8 mouse cellular contexts compared by ENCODE assay signal in genomic region chr7:128474322-128474721, GRCm38 (mm10). TPM values are rescaled to one million over a fixed set of nuclear protein-coding genes. Genes with fewer than 3 reads are reported as not detected.
DNase-seq lines count a peak whose midpoint lies in the region; ATAC-seq and TF ChIP-seq lines count a peak whose summit lies in the region.

No protein-coding gene starts in this region.

- H3K27me3 ChIP-seq in embryonic facial prominence, embryonic 12.5 days, result no peaks in the 10 kb centered on the region
- no peaks in the 10 kb centered on the region for H3K27me3 ChIP-seq in heart, adult 2 months (ENCODE audit: control insufficient read depth, insufficient read depth, low read length)
- H3K27me3 ChIP-seq in kidney, embryonic 14.5 days (ENCODE audit: control insufficient read depth, insufficient read depth, low read length), result no peaks in the 10 kb centered on the region
- no peaks in the 10 kb centered on the region for H3K27me3 ChIP-seq in limb, embryonic 14.5 days (ENCODE audit: control insufficient read depth, insufficient read depth, low read length)

- TF ChIP-seq CTCF in heart, adult 2 months (IDR thresholded peaks at IDR 0.05), result peak; percentile 84

- peak; percentile 30 for DNase-seq in 3T3-L1 (ENCODE audit: low read depth, low spot score)
- peak; percentile 83 for DNase-seq in adrenal gland, postnatal 25 days
- DNase-seq in heart, adult 2 months, result peak; percentile 78 to 81
- DNase-seq in limb, embryonic 14.5 days (ENCODE audit: low spot score), result peak; percentile 44
- DNase-seq in neural tube, embryonic 10.5 days (ENCODE audit: extremely low spot score, low spot score), result peak; percentile 54
- peak; percentile 46 for DNase-seq in telencephalon, adult 2 months (ENCODE audit: low read depth, low spot score)

- no peak overlapping the region for H3K9ac ChIP-seq in embryonic facial prominence, embryonic 12.5 days
- no peak overlapping the region for H3K9ac ChIP-seq in heart, adult 2 months (ENCODE audit: low read depth, low read length)
- H3K9ac ChIP-seq in kidney, embryonic 14.5 days (ENCODE audit: low read depth, low read length), result no peak overlapping the region
- H3K9ac ChIP-seq in limb, embryonic 14.5 days (ENCODE audit: low read depth, low read length, severe bottlenecking), result no peak overlapping the region

- ATAC-seq in embryonic facial prominence, embryonic 12.5 days (ENCODE audit: insufficient number of reproducible peaks, insufficient read depth, low FRiP score, low TSS enrichment), result no peak
- peak; percentile 72; the same call in 1 of the 2 replicates for ATAC-seq in kidney, embryonic 14.5 days (ENCODE audit: low FRiP score, low TSS enrichment)
- peak; percentile 70; the same call in 1 of the 2 replicates for ATAC-seq in limb, embryonic 14.5 days (ENCODE audit: low FRiP score, low read depth)

- no peaks in the 10 kb centered on the region for H3K79me2 ChIP-seq in heart, adult 2 months (replicated peaks; ENCODE audit: control insufficient read depth, insufficient read depth, low read length)

- H3K9me3 ChIP-seq in embryonic facial prominence, embryonic 12.5 days, result no peaks in the 10 kb centered on the region
- no peaks in the 10 kb centered on the region for H3K9me3 ChIP-seq in kidney, embryonic 14.5 days (ENCODE audit: control insufficient read depth, low read length)
- no peaks in the 10 kb centered on the region; the same call in 1 of the 2 replicates for H3K9me3 ChIP-seq in limb, embryonic 14.5 days (ENCODE audit: control insufficient read depth, low read length)

- TF ChIP-seq EP300 in heart, adult 2 months (IDR thresholded peaks at IDR 0.05; ENCODE audit: insufficient read depth, low read depth, low read length), result peak; percentile 79

- H3K36me3 ChIP-seq in embryonic facial prominence, embryonic 12.5 days, result no peaks in the 10 kb centered on the region
- no peaks in the 10 kb centered on the region for H3K36me3 ChIP-seq in heart, adult 2 months (ENCODE audit: control insufficient read depth, insufficient read depth, low read length)
- no peaks in the 10 kb centered on the region for H3K36me3 ChIP-seq in kidney, embryonic 14.5 days (ENCODE audit: control insufficient read depth, insufficient read depth, low read length)
- H3K36me3 ChIP-seq in limb, embryonic 14.5 days (ENCODE audit: control insufficient read depth, insufficient read depth, low read length), result no peaks in the 10 kb centered on the region

- H3K4me3 ChIP-seq in embryonic facial prominence, embryonic 12.5 days, result no peak overlapping the region
- H3K4me3 ChIP-seq in heart, adult 2 months, result peak overlapping the region; percentile 32; the same call in 1 of the 2 replicates
- H3K4me3 ChIP-seq in kidney, embryonic 14.5 days (ENCODE audit: low read length), result no peak overlapping the region
- no peak overlapping the region for H3K4me3 ChIP-seq in limb, embryonic 14.5 days (replicated peaks; ENCODE audit: low read length)

- TF ChIP-seq POLR2A in heart, adult 2 months (IDR thresholded peaks at IDR 0.05; ENCODE audit: insufficient read depth, low read depth, low read length), result no peak
- no peak for TF ChIP-seq POLR2A in limb, embryonic 14.5 days (IDR thresholded peaks at IDR 0.05; ENCODE audit: borderline replicate concordance, extremely low read depth, insufficient read depth, insufficient read length)

- intact Hi-C loops in heart, adult 2 months (cut with DNase I), result loop anchor here (1.0 to 2.0 kb wide), 4 partner anchors 48 to 231 kb away; partner anchors contain the start of gene Bag3

- no peaks in the 10 kb centered on the region for H3K4me1 ChIP-seq in embryonic facial prominence, embryonic 12.5 days
- no peaks in the 10 kb centered on the region for H3K4me1 ChIP-seq in heart, adult 2 months (ENCODE audit: control insufficient read depth, insufficient read depth, low read length)
- H3K4me1 ChIP-seq in kidney, embryonic 14.5 days (ENCODE audit: control insufficient read depth, insufficient read depth, low read length), result no peaks in the 10 kb centered on the region
- H3K4me1 ChIP-seq in limb, embryonic 14.5 days (ENCODE audit: control insufficient read depth, insufficient read depth, low read length), result no peaks in the 10 kb centered on the region

- H3K4me2 ChIP-seq in embryonic facial prominence, embryonic 12.5 days (replicated peaks), result 0 out of 2 replicates have a peak overlapping the region, but pooled peaks have one; percentile 11
- no peak overlapping the region for H3K4me2 ChIP-seq in kidney, embryonic 14.5 days (replicated peaks; ENCODE audit: low read depth, low read length)
- H3K4me2 ChIP-seq in limb, embryonic 14.5 days (replicated peaks; ENCODE audit: low read depth, low read length, severe bottlenecking), result peak overlapping the region; percentile 26; the same call in 1 of the 2 replicates

- WGBS in embryonic facial prominence, embryonic 12.5 days, result 24% methylated on average over 10 of the region's 10 CpGs
- WGBS in heart, adult 2 months, result 23% methylated on average over 10 of the region's 10 CpGs
- WGBS in kidney, embryonic 14.5 days, result 42% methylated on average over 10 of the region's 10 CpGs
- WGBS in limb, embryonic 14.5 days, result 44% methylated on average over 10 of the region's 10 CpGs

- no peak overlapping the region for H3K27ac ChIP-seq in embryonic facial prominence, embryonic 12.5 days
- H3K27ac ChIP-seq in heart, adult 2 months, result no peak overlapping the region
- no peak overlapping the region for H3K27ac ChIP-seq in kidney, embryonic 14.5 days (ENCODE audit: low read depth, low read length)
- no peak overlapping the region for H3K27ac ChIP-seq in limb, embryonic 14.5 days (replicated peaks; ENCODE audit: low read depth, low read length)

RNA-seq across cellular contexts. Expression of gene Tial1, which starts 12.8 kb away (rescaled TPM):
- 123 and 132 TPM in 2 replicates for total RNA-seq in adrenal gland, postnatal 25 days (2021)
- 34.5 and 36.8 TPM in 2 replicates for polyA plus RNA-seq in embryonic facial prominence, embryonic 12.5 days (2016; fragmentation: Nextera tagmentation; extraction: Ambion mirVana)
- total RNA-seq in heart, adult 2 months (2021), result 10 to 100 TPM; 42.8 to 43.4 TPM
- 18.4 and 32.9 TPM in 2 replicates for polyA plus RNA-seq in heart, adult 2 months (2012; rRNA removed)
- polyA plus RNA-seq in kidney, embryonic 14.5 days (2014; fragmentation: Nextera tagmentation; extraction: Ambion mirVana), result 40.0 and 41.0 TPM in 2 replicates
- 191 and 204 TPM in 2 replicates for polyA plus RNA-seq in limb, embryonic 14.5 days (2012; rRNA removed)
- polyA plus RNA-seq in limb, embryonic 14.5 days (2014; fragmentation: Nextera tagmentation; extraction: Ambion mirVana), result 42.6 and 43.5 TPM in 2 replicates

RNA-seq across cellular contexts. Expression of gene Bag3, which starts 49.1 kb away (rescaled TPM):
- 148 and 181 TPM in 2 replicates for total RNA-seq in adrenal gland, postnatal 25 days (2021)
- 9.1 TPM in 2 replicates for polyA plus RNA-seq in embryonic facial prominence, embryonic 12.5 days (2016; fragmentation: Nextera tagmentation; extraction: Ambion mirVana)
- 100 to 1,000 TPM; 259 to 296 TPM for total RNA-seq in heart, adult 2 months (2021)
- polyA plus RNA-seq in heart, adult 2 months (2012; rRNA removed), result 133 and 148 TPM in 2 replicates
- 10.4 and 11.5 TPM in 2 replicates for polyA plus RNA-seq in kidney, embryonic 14.5 days (2014; fragmentation: Nextera tagmentation; extraction: Ambion mirVana)
- 22.2 and 27.8 TPM in 2 replicates for polyA plus RNA-seq in limb, embryonic 14.5 days (2012; rRNA removed)
- polyA plus RNA-seq in limb, embryonic 14.5 days (2014; fragmentation: Nextera tagmentation; extraction: Ambion mirVana), result 18.0 and 18.7 TPM in 2 replicates

RNA-seq across cellular contexts. Expression of gene Rgs10, which starts 55.8 kb away (rescaled TPM):
- 16.0 and 20.3 TPM in 2 replicates for total RNA-seq in adrenal gland, postnatal 25 days (2021)
- polyA plus RNA-seq in embryonic facial prominence, embryonic 12.5 days (2016; fragmentation: Nextera tagmentation; extraction: Ambion mirVana), result 13.6 and 14.0 TPM in 2 replicates
- 10 to 100 TPM in 1 of 2 experiments, 1 to 10 TPM in 1; 9.8 to 14.3 TPM for total RNA-seq in heart, adult 2 months (2021)
- 4.8 and 5.0 TPM in 2 replicates for polyA plus RNA-seq in heart, adult 2 months (2012; rRNA removed)
- polyA plus RNA-seq in kidney, embryonic 14.5 days (2014; fragmentation: Nextera tagmentation; extraction: Ambion mirVana), result 7.6 and 8.7 TPM in 2 replicates
- polyA plus RNA-seq in limb, embryonic 14.5 days (2012; rRNA removed), result 9.7 and 13.6 TPM in 2 replicates
- polyA plus RNA-seq in limb, embryonic 14.5 days (2014; fragmentation: Nextera tagmentation; extraction: Ambion mirVana), result 17.2 and 17.7 TPM in 2 replicates

Comparison
In these comparisons a context has a peak if more than half of its experiments do, and no peak if none do; other contexts are left out.
1. DNase-seq: peak in every context shown above with its lines; median percentile 83 in adrenal gland, postnatal 25 days; 80 in heart, adult 2 months; 54 in neural tube, embryonic 10.5 days; 46 in telencephalon, adult 2 months; 44 in limb, embryonic 14.5 days; 30 in 3T3-L1.